Mouse (Mus musculus) MEL (cell line): ENCODE measurements at regions not wholly inside any gene's neighbourhood (a gene's known extent, or its start where the extent isn't known, plus 50 kb on each side); places are given as distances from the start of the nearest gene placed in this dataset.

ENCODE experiments used
- DNase-seq: peaks from one replicate; pipeline ENCODE4 v3.0.0; 2011; ENCODE audit warnings: low read depth, low spot score
- H3K27ac ChIP-seq: 2 replicates; pipeline ENCODE4 v1.5.1; 2012; ENCODE audit warnings: low read depth, mild to moderate bottlenecking, control low read depth, low read length, moderate library complexity; ENCODE audit not compliant: control insufficient read depth
- H3K27me3 ChIP-seq, 2 experiments: fragments of 150-350 bp in 1 of 2; sonication (generic) in 1 of 2; 2 replicates each; pipeline ENCODE4 v1.6.1; 2012; ENCODE audit warnings: low read length in 2 of 2, mild to moderate bottlenecking in 2 of 2, improper control_type of control experiment in 1 of 2, moderate library complexity in 1 of 2; ENCODE audit not compliant: insufficient read depth in 2 of 2, control insufficient read depth in 1 of 2
- H3K36me3 ChIP-seq, 2 experiments: 2 replicates each; pipeline ENCODE4 v1.6.1; 2012 to 2014; ENCODE audit warnings: low read length in 2 of 2, improper control_type of control experiment in 1 of 2, inconsistent platforms in 1 of 2, mild to moderate bottlenecking in 1 of 2; ENCODE audit not compliant: insufficient read depth in 2 of 2, control insufficient read depth in 1 of 2
- H3K4me1 ChIP-seq, 2 experiments: fragments of 150-350 bp in 1 of 2; sonication (generic) in 1 of 2; 2 replicates each; pipeline ENCODE4 v1.6.1; 2012; ENCODE audit warnings: low read length in 2 of 2, improper control_type of control experiment in 1 of 2, mild to moderate bottlenecking in 1 of 2; ENCODE audit not compliant: insufficient read depth in 2 of 2, control insufficient read depth in 1 of 2
- H3K4me3 ChIP-seq, 2 experiments: fragments of 150-350 bp in 1 of 2; sonication (generic) in 1 of 2; 2 replicates each; pipeline ENCODE4 v1.5.1; 2012; ENCODE audit warnings: low read depth in 2 of 2, low read length in 2 of 2, mild to moderate bottlenecking in 2 of 2, moderate library complexity in 2 of 2, control low read depth in 1 of 2, improper control_type of control experiment in 1 of 2; ENCODE audit not compliant: control insufficient read depth in 1 of 2, insufficient read depth in 1 of 2
- H3K79me2 ChIP-seq: 2 replicates; pipeline ENCODE4 v1.6.1; 2012; ENCODE audit warnings: mild to moderate bottlenecking, low read length, moderate library complexity; ENCODE audit not compliant: control insufficient read depth, poor library complexity, insufficient read depth
- H3K9ac ChIP-seq: 2 replicates; pipeline ENCODE4 v1.6.1; 2012; ENCODE audit warnings: low read depth, mild to moderate bottlenecking, control low read depth, low read length, moderate library complexity; ENCODE audit not compliant: control insufficient read depth, poor library complexity, severe bottlenecking
- H3K9me3 ChIP-seq: fragments of 150-350 bp; sonication (generic); replicated peaks from 2 replicates; pipeline ENCODE4 v1.6.1; 2012; ENCODE audit warnings: mild to moderate bottlenecking, low read length, improper control_type of control experiment, moderate library complexity; ENCODE audit not compliant: insufficient read depth
- BHLHE40 ChIP-seq: IDR thresholded peaks from 2 replicates; pipeline ENCODE4 v1.6.1; 2012; ENCODE audit warnings: low read depth, mild to moderate bottlenecking, inconsistent platforms, low read length, improper control_type of control experiment, borderline replicate concordance
- CHD1 ChIP-seq: IDR thresholded peaks from 2 replicates; pipeline ENCODE4 v1.6.1; 2012; ENCODE audit warnings: low read depth, mild to moderate bottlenecking, inconsistent platforms, low read length, improper control_type of control experiment
- CHD2 ChIP-seq: IDR thresholded peaks from 2 replicates; pipeline ENCODE4 v1.6.1; 2011; ENCODE audit warnings: low read length, improper control_type of control experiment
- CTCF ChIP-seq, 3 experiments: IDR thresholded peaks in 2 of 3; conservative IDR thresholded peaks in 1 of 3; 2 replicates each; pipeline ENCODE4 v1.5.1; 2011 to 2012; ENCODE audit warnings: low read length in 3 of 3, low read depth in 2 of 3, mild to moderate bottlenecking in 2 of 3, improper control_type of control experiment in 1 of 3, inconsistent platforms in 1 of 3, mixed read lengths in 1 of 3, moderate library complexity in 1 of 3; ENCODE audit not compliant: control insufficient read depth in 1 of 3, insufficient read depth in 1 of 3, poor library complexity in 1 of 3, severe bottlenecking in 1 of 3
- ELF1 ChIP-seq: IDR thresholded peaks from 2 replicates; pipeline ENCODE4 v1.6.1; 2014; ENCODE audit warnings: low read depth, mild to moderate bottlenecking, inconsistent platforms, low read length, improper control_type of control experiment, moderate library complexity
- EP300 ChIP-seq, 2 experiments: IDR thresholded peaks; 2 replicates each; pipeline ENCODE4 v1.6.1; 2011; ENCODE audit warnings: improper control_type of control experiment in 2 of 2, low read length in 2 of 2, low read depth in 1 of 2, mild to moderate bottlenecking in 1 of 2
- ETS1 ChIP-seq: IDR thresholded peaks from 2 replicates; pipeline ENCODE4 v1.6.1; 2012; ENCODE audit warnings: low read depth, mild to moderate bottlenecking, inconsistent platforms, low read length, improper control_type of control experiment, moderate library complexity
- GABPA ChIP-seq: IDR thresholded peaks from 2 replicates; pipeline ENCODE4 v1.6.1; 2012; ENCODE audit warnings: low read depth, mild to moderate bottlenecking, inconsistent platforms, low read length, improper control_type of control experiment, moderate library complexity
- GATA1 ChIP-seq: IDR thresholded peaks from 2 replicates; pipeline ENCODE4 v1.6.1; 2011; ENCODE audit warnings: low read depth, low read length, improper control_type of control experiment
- HCFC1 ChIP-seq: IDR thresholded peaks from 2 replicates; pipeline ENCODE4 v1.6.1; 2012; ENCODE audit warnings: low read depth, mild to moderate bottlenecking, inconsistent platforms, low read length, improper control_type of control experiment, moderate library complexity
- JUND ChIP-seq: IDR thresholded peaks from 2 replicates; pipeline ENCODE4 v1.6.1; 2011; ENCODE audit warnings: low read depth, mild to moderate bottlenecking, improper control_type of control experiment, low read length
- KAT2A ChIP-seq: conservative IDR thresholded peaks from 2 replicates; pipeline ENCODE4 v1.6.1; 2012; ENCODE audit warnings: low read depth, low read length, improper control_type of control experiment, inconsistent platforms
- MAFK ChIP-seq: IDR thresholded peaks from 2 replicates; pipeline ENCODE4 v1.6.1; 2011; ENCODE audit warnings: low read depth, mild to moderate bottlenecking, low read length, improper control_type of control experiment, borderline replicate concordance
- MAX ChIP-seq: IDR thresholded peaks from 2 replicates; pipeline ENCODE4 v1.6.1; 2011; ENCODE audit warnings: low read length, improper control_type of control experiment
- MAZ ChIP-seq: IDR thresholded peaks from 2 replicates; pipeline ENCODE4 v1.6.1; 2012; ENCODE audit warnings: low read depth, mild to moderate bottlenecking, inconsistent platforms, low read length, improper control_type of control experiment
- MEF2A ChIP-seq: IDR thresholded peaks from 2 replicates; pipeline ENCODE4 v1.6.1; 2014; ENCODE audit warnings: low read depth, mild to moderate bottlenecking, inconsistent platforms, low read length, improper control_type of control experiment; ENCODE audit not compliant: poor library complexity, insufficient replicate concordance, severe bottlenecking; ENCODE audit errors: extremely low read depth
- MXI1 ChIP-seq: IDR thresholded peaks from 2 replicates; pipeline ENCODE4 v1.6.1; 2011; ENCODE audit warnings: mild to moderate bottlenecking, low read depth, low read length, improper control_type of control experiment
- MYB ChIP-seq: IDR thresholded peaks from 2 replicates; pipeline ENCODE4 v1.6.1; 2011; ENCODE audit warnings: mild to moderate bottlenecking, low read depth, low read length, improper control_type of control experiment
- MYC ChIP-seq: IDR thresholded peaks from 2 replicates; pipeline ENCODE4 v1.6.1; 2011; ENCODE audit warnings: low read depth, mild to moderate bottlenecking, low read length, improper control_type of control experiment, moderate library complexity
- NELFE ChIP-seq: IDR thresholded peaks from 2 replicates; pipeline ENCODE4 v1.6.1; 2011; ENCODE audit warnings: low read depth, low read length, improper control_type of control experiment
- NRF1 ChIP-seq: IDR thresholded peaks from 2 replicates; pipeline ENCODE4 v1.6.1; 2014; ENCODE audit warnings: low read depth, mild to moderate bottlenecking, inconsistent platforms, low read length, improper control_type of control experiment, moderate library complexity; ENCODE audit not compliant: poor library complexity, insufficient read depth, severe bottlenecking
- POLR2A ChIP-seq, 2 experiments: IDR thresholded peaks; 2 replicates each; pipeline ENCODE4 v1.6.1; 2011 to 2012; ENCODE audit warnings: low read length in 2 of 2, mild to moderate bottlenecking in 2 of 2, control low read depth in 1 of 2, improper control_type of control experiment in 1 of 2, low read depth in 1 of 2, moderate library complexity in 1 of 2; ENCODE audit not compliant: control insufficient read depth in 1 of 2, insufficient read depth in 1 of 2, poor library complexity in 1 of 2
- POLR2AphosphoS2 ChIP-seq: IDR thresholded peaks from 2 replicates; pipeline ENCODE4 v1.6.1; 2011; ENCODE audit warnings: low read length, improper control_type of control experiment
- POLR2AphosphoS5 ChIP-seq: IDR thresholded peaks from 2 replicates; pipeline ENCODE4 v1.6.1; 2012; ENCODE audit warnings: low read depth, borderline replicate concordance, mild to moderate bottlenecking, inconsistent platforms, low read length, moderate library complexity, mixed read lengths
- RAD21 ChIP-seq: IDR thresholded peaks from 2 replicates; pipeline ENCODE4 v1.6.1; 2011; ENCODE audit warnings: mild to moderate bottlenecking, low read depth, low read length, improper control_type of control experiment
- RCOR1 ChIP-seq: IDR thresholded peaks from 2 replicates; pipeline ENCODE4 v1.6.1; 2012; ENCODE audit warnings: low read depth, mild to moderate bottlenecking, inconsistent platforms, low read length, improper control_type of control experiment
- SIN3A ChIP-seq: IDR thresholded peaks from 2 replicates; pipeline ENCODE4 v1.6.1; 2012; ENCODE audit warnings: low read length, improper control_type of control experiment, inconsistent platforms
- TAL1 ChIP-seq: IDR thresholded peaks from 2 replicates; pipeline ENCODE4 v1.6.1; 2012; ENCODE audit warnings: mild to moderate bottlenecking, inconsistent platforms, low read length, moderate library complexity, mixed read lengths
- TBP ChIP-seq: IDR thresholded peaks from 2 replicates; pipeline ENCODE4 v1.8.0; 2011; ENCODE audit warnings: low read depth, low read length, improper control_type of control experiment
- TCF12 ChIP-seq: IDR thresholded peaks from 2 replicates; pipeline ENCODE4 v1.6.1; 2014; ENCODE audit warnings: low read depth, mild to moderate bottlenecking, inconsistent platforms, low read length, improper control_type of control experiment, moderate library complexity
- USF1 ChIP-seq: IDR thresholded peaks from 2 replicates; pipeline ENCODE4 v1.6.1; 2014; ENCODE audit warnings: low read depth, mild to moderate bottlenecking, inconsistent platforms, low read length, improper control_type of control experiment, moderate library complexity
- USF2 ChIP-seq, 2 experiments: IDR thresholded peaks; 2 replicates each; pipeline ENCODE4 v1.6.1; 2011 to 2012; ENCODE audit warnings: improper control_type of control experiment in 2 of 2, low read length in 2 of 2, borderline replicate concordance in 1 of 2, inconsistent platforms in 1 of 2, low read depth in 1 of 2, mild to moderate bottlenecking in 1 of 2; ENCODE audit not compliant: insufficient read depth in 1 of 2
- ZC3H11A ChIP-seq: IDR thresholded peaks from 2 replicates; pipeline ENCODE4 v1.6.1; 2012; ENCODE audit warnings: low read depth, mild to moderate bottlenecking, inconsistent platforms, low read length, improper control_type of control experiment
- ZKSCAN1 ChIP-seq: IDR thresholded peaks from 2 replicates; pipeline ENCODE4 v1.6.1; 2012; ENCODE audit warnings: low read depth, mild to moderate bottlenecking, inconsistent platforms, low read length, improper control_type of control experiment, moderate library complexity
- ZMIZ1 ChIP-seq: IDR thresholded peaks from 2 replicates; pipeline ENCODE4 v1.6.1; 2012; ENCODE audit warnings: low read depth, mild to moderate bottlenecking, inconsistent platforms, low read length, improper control_type of control experiment, moderate library complexity
- ZNF384 ChIP-seq: IDR thresholded peaks from 2 replicates; pipeline ENCODE4 v1.6.1; 2012; ENCODE audit warnings: low read depth, mild to moderate bottlenecking, inconsistent platforms, low read length, improper control_type of control experiment

GRCm38 (mm10) chr10:43667732-43668247, 89.7 kb downstream of the Cd24a start:
- Histone ChIP-seq H3K36me3 (peaks cover 0 to 57% of the 10 kb centered on the region in 2 experiments; a peak in 2 of 4 replicates), H3K4me1 (peaks cover 19 to 60% of the 10 kb centered on the region in 2 experiments), H3K27me3 (no peaks in the 10 kb centered on the region), H3K4me3 (peak overlapping the region; percentile 72 to 89), H3K9me3 (no peaks in the 10 kb centered on the region), H3K9ac (peak overlapping the region; percentile 85), H3K79me2 (no peaks in the 10 kb centered on the region; the same call in 1 of the 2 replicates), H3K27ac (peak overlapping the region; percentile 99)
- DNase-seq, result peak; percentile 90
- no peak for TF ChIP-seq MAFK
- TF ChIP-seq NELFE, result peak; percentile 49
- TF ChIP-seq TCF12, result no peak
- peak; percentile 42; the same call in 1 of the 2 replicates for TF ChIP-seq TAL1
- TF ChIP-seq EP300 (IDR thresholded peaks at IDR 0.05; ENCODE audit: low read depth in 1 of 2, low read length in 2 of 2), result peak; percentile 68 to 79; a peak in 3 of 4 replicates
- TF ChIP-seq MXI1, result peak; percentile 62
- TF ChIP-seq RAD21, result no peak
- TF ChIP-seq JUND, result 0 out of 2 replicates have a peak, but pooled peaks have one; percentile 15
- TF ChIP-seq ETS1, result peak; percentile 53; the same call in 1 of the 2 replicates
- TF ChIP-seq USF1, result no peak
- TF ChIP-seq ZC3H11A, result no peak
- TF ChIP-seq MYB, result no peak
- TF ChIP-seq MEF2A, result 0 out of 2 replicates have a peak, but pooled peaks have one; percentile 57
- TF ChIP-seq POLR2A (IDR thresholded peaks at IDR 0.05; ENCODE audit: control insufficient read depth in 1 of 2, insufficient read depth in 1 of 2, low read depth in 1 of 2, low read length in 2 of 2, poor library complexity in 1 of 2), result peak in 1 of 2 experiments; percentile 55; a peak in 2 of 4 replicates
- 0 out of 2 replicates have a peak, but pooled peaks have one; percentile 2 for TF ChIP-seq BHLHE40
- no peak for TF ChIP-seq ZKSCAN1
- TF ChIP-seq MYC, result peak; percentile 81
- no peak for TF ChIP-seq USF2 (IDR thresholded peaks at IDR 0.05; ENCODE audit: borderline replicate concordance in 1 of 2, insufficient read depth in 1 of 2, low read depth in 1 of 2, low read length in 2 of 2)
- TF ChIP-seq GABPA, result 0 out of 2 replicates have a peak, but pooled peaks have one; percentile 14
- TF ChIP-seq ZMIZ1, result no peak
- no peak; the same call in 1 of the 2 replicates for TF ChIP-seq CHD2
- TF ChIP-seq CHD1, result no peak
- no peak for TF ChIP-seq ZNF384
- TF ChIP-seq NRF1, result no peak
- peak; percentile 27 for TF ChIP-seq RCOR1
- peak; percentile 10; the same call in 1 of the 2 replicates for TF ChIP-seq GATA1
- 0 out of 2 replicates have a peak, but pooled peaks have one; percentile 13 for TF ChIP-seq MAX
- no peak; the same call in 1 of the 2 replicates for TF ChIP-seq POLR2AphosphoS2
- TF ChIP-seq TBP, result peak; percentile 44; the same call in 1 of the 2 replicates
- peak; percentile 55; the same call in 1 of the 2 replicates for TF ChIP-seq SIN3A
- TF ChIP-seq MAZ, result peak; percentile 80
- TF ChIP-seq ELF1, result peak; percentile 47; the same call in 1 of the 2 replicates
- no peak for TF ChIP-seq CTCF (IDR thresholded peaks at IDR 0.05 in 2 of 3, conservative IDR thresholded peaks at IDR 0.05 in 1 of 3; ENCODE audit: control insufficient read depth in 1 of 3, insufficient read depth in 1 of 3, low read depth in 2 of 3, low read length in 3 of 3, poor library complexity in 1 of 3, severe bottlenecking in 1 of 3)
- TF ChIP-seq KAT2A, result no peak
- TF ChIP-seq POLR2AphosphoS5, result no peak
- 0 out of 2 replicates have a peak, but pooled peaks have one; percentile 45 for TF ChIP-seq HCFC1
